Mouse (Mus musculus): ENCODE data around the gene Sh2d2a.

DNA sequence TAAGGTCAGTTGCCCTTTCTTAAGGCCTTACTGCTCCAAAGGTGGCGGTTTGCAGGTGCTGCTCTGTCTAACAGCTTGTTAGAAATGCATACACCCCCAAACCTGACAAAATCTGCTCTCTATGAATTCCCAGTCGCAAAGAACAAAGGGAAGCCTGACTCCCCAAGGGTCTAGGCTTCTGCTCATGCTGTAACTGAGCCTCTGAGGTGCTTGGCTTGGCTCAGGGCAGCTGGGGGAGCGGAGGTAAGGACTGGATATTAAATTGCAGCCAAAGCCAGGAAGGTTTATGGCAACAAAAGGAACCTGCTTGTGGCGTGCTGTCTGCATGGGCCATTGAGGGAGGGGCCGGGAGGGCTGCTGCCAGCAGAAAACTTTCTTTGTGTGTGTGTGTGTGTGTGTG is 57.3 kb downstream of the Sh2d2a start:
- TF ChIP-seq GATA1 (IDR thresholded peaks at IDR 0.05; ENCODE audit: borderline replicate concordance, low read length) = no peak
- no peak for TF ChIP-seq FLI1 (IDR thresholded peaks at IDR 0.05; ENCODE audit: low read length)
